Mouse (Mus musculus): Measurements from ENCODE around the gene Olfr69. TPM values are rescaled to one million over a fixed set of nuclear protein-coding genes. Genes with fewer than 3 reads are reported as not detected.

Gene Olfr69
- total RNA-seq, 2 experiments from 2014 or later: not detected

Other genes starting within 250 kb of the Olfr69 start
- gene Olfr612, start 228.9 kb downstream of the Olfr69 start, total RNA-seq (2021): not detected
- gene Olfr613, start 223.5 kb downstream of the Olfr69 start, total RNA-seq (2021): not detected
- not detected for gene Olfr615, start 215.5 kb downstream of the Olfr69 start, total RNA-seq (2021)
- not detected for gene Olfr616, start 202.5 kb downstream of the Olfr69 start, total RNA-seq (2021)
- not detected for gene Olfr617, start 198.5 kb downstream of the Olfr69 start, total RNA-seq (2021)
- not detected for gene Olfr618, start 181.5 kb downstream of the Olfr69 start, total RNA-seq (2021)
- not detected for gene Olfr619, start 171.0 kb downstream of the Olfr69 start, total RNA-seq (2021)
- gene Olfr620, start 159.1 kb downstream of the Olfr69 start, total RNA-seq (2021): not detected
- not detected for gene Olfr622, start 128.9 kb downstream of the Olfr69 start, total RNA-seq (2021)
- gene Olfr623, start 107.9 kb downstream of the Olfr69 start, total RNA-seq (2021): not detected
- under 1 TPM in 1 of 2 experiments, not detected in 1; 0.05 TPM for gene Olfr624, start 100.4 kb downstream of the Olfr69 start, total RNA-seq (2021)
- not detected for gene Olfr625-ps1, start 88.9 kb downstream of the Olfr69 start, total RNA-seq (2021)
- gene Olfr243, start 56.9 kb downstream of the Olfr69 start, total RNA-seq (2021): not detected
- not detected for gene Olfr628, start 41.2 kb downstream of the Olfr69 start, total RNA-seq (2021)
- gene Olfr629, start 26.7 kb downstream of the Olfr69 start, total RNA-seq (2021): not detected
- not detected for gene Olfr630, start 14.3 kb downstream of the Olfr69 start, total RNA-seq (2021)
- not detected for gene Olfr68, start 8.1 kb upstream of the Olfr69 start, total RNA-seq (2021)
- gene Olfr67, start 20.2 kb upstream of the Olfr69 start, total RNA-seq (2021): not detected
- gene Hbb-bt, start 42.4 kb upstream of the Olfr69 start, total RNA-seq (2021): 10 to 100 TPM; 26.0 to 31.8 TPM
- 100 to 1,000 TPM; 267 to 283 TPM for gene Hbb-bs, start 56.5 kb upstream of the Olfr69 start, total RNA-seq (2021)
- gene Hbb-bh2, start 68.9 kb upstream of the Olfr69 start, total RNA-seq (2021): not detected
- not detected for gene Hbb-bh1, start 71.6 kb upstream of the Olfr69 start, total RNA-seq (2021)
- not detected for gene Hbb-y, start 81.6 kb upstream of the Olfr69 start, total RNA-seq (2021)
- not detected for gene Olfr66, start 114.7 kb upstream of the Olfr69 start, total RNA-seq (2021)
- gene Olfr64, start 122.9 kb upstream of the Olfr69 start, total RNA-seq (2021): not detected
- gene Olfr65, start 131.9 kb upstream of the Olfr69 start, total RNA-seq (2021): not detected
- gene Olfr631, start 157.2 kb upstream of the Olfr69 start, total RNA-seq (2021): not detected
- gene Olfr632, start 162.8 kb upstream of the Olfr69 start, total RNA-seq (2021): not detected
- not detected for gene Olfr633, start 172.8 kb upstream of the Olfr69 start, total RNA-seq (2021)
- gene Olfr635, start 199.6 kb upstream of the Olfr69 start, total RNA-seq (2021): under 1 TPM in 1 of 2 experiments, not detected in 1; 0.05 TPM
- gene Olfr638, start 227.2 kb upstream of the Olfr69 start, total RNA-seq (2021): not detected
- under 1 TPM in 1 of 2 experiments, not detected in 1; 0.05 TPM for gene Olfr639, start 245.7 kb upstream of the Olfr69 start, total RNA-seq (2021)